Mouse (Mus musculus) embryo, embryonic 10 days (tissue): Measurements from ENCODE around the gene Csnka2ip.

Source experiments
- DNase-seq: peaks from one replicate; pipeline ENCODE4 v3.0.0-alpha.2; 2015; ENCODE audit warnings: low spot score

Gene Csnka2ip

DNA sequence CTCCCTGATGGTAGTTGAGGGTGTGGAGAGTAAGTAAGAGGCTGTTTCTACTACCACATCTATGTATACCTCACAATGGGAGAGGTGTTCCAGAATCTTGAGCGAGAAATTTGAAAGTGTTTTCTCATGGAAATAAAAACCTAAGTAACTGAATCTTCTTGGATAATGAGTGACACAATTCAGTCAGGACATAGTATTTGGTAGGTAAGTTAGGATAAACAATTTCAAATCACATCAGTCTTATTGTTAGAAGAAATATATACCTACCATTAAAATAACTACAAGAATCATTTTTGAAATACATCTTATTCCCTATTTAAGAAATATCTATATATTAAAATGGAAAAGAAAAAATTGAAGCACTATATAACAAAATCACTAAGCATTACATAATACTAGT lies at the start of gene Csnka2ip:
Gene Csnka2ip (minus strand): TSS at position 101 of the 400 bp plus-strand sequence.
- no peak for DNase-seq

DNA sequence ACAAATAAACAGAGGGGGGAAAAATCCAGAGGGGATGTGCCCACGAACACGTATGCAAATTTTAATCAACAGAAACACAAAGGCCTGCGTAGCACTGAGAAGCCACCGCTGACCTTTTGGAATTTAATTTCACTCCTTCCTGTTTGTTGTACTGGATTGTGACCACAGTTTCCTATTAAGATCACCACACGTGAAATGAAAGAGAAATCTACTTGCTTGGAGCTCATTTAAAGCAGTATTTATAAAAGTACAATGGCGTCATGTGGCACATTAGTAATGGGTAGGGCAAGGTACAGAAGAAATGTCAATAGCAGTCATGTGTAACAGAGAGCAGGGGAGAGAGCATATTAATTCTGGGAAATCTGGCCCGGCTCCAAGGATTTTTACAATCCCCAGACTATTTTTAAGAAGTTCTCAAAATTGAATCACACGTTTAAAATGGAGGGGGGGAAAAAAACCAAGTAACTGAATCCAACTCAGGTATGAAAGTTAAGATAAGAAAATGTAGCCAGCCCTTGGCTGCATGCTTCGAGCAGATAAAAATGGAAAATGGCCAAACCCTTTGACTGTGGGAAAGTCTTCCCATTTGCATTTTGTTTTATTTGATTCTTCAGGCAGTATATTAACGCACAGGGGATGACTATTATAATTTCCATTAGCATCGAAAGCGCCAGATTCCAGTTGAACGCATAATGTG lies 47.5 kb upstream of the Csnka2ip start:
- no peak for DNase-seq

DNA sequence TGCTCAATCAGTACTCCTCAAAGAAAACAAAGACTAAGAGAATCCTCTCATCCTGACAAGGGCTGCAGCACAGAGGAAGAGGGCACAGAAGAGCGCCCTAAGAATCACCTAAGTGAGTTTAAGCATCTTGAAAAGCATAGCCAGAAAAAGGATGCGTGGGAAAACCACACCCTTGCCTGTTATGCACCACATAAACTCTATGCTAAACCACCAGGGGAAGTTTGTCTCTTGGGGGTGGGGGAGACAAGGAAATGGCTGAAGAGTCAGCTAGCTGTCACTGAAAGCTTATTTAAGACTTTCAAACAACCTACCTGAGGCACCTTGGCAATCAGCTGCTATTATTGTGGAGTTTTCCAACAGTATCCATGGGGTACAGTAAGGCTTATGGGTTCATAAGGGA lies 45.6 kb upstream of the Csnka2ip start:
- DNase-seq: no peak

DNA sequence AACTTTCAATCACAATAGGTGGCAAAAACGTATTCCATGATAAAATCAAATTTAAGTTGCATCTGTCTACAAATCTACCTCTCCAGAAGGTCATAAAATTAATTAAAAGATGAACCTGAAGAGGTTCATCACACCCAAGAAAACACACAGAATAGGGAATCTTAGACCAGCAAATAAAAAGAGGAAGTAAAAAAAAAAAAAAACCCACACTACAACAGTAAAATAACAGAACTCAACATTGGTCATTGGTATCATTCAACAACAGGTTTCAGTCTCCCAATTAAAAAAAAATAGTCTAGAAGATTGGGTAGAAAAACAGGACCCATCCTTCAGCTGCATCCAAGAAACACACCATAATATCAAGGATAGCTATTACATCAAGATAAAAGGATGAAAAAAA lies 32.9 kb upstream of the Csnka2ip start:
- no peak for DNase-seq

DNA sequence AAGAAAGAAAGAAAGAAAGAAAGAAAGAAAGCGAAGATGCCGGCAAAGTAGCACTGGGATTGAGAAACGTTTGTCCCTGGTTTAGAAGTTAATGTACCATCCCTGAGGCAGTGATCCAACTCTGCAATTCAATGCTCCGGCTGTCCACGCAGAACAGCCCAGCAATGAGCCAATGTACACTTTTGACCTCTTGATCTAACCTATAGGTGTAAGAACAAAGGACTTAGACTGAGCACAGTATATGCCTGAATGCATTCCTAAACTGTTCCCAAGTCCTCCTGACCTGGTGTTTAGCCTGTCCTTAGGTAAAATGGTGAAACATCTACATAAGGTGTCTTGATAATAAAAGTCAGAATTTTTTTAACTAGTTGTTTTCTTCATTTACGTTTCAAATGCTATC lies 17.9 kb upstream of the Csnka2ip start:
- DNase-seq: no peak

DNA sequence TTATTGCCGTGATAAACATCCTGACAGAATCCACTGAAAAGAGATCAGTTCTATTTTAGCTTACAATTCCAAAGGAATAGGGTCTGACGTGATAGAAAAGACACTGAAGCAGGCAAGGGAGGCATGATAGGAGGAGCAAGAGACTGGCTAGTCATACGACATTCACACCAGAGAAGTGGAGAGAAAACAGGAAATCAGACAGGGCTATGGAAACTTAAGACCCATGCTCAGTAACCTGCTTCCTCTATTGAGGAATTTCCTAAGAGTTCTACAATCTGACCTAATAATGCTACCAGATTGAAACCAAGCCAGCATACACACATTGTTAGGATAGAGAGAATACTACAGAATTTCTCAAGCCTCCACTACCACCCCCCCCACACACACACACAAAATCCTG lies 12.4 kb upstream of the Csnka2ip start:
- DNase-seq: no peak

DNA sequence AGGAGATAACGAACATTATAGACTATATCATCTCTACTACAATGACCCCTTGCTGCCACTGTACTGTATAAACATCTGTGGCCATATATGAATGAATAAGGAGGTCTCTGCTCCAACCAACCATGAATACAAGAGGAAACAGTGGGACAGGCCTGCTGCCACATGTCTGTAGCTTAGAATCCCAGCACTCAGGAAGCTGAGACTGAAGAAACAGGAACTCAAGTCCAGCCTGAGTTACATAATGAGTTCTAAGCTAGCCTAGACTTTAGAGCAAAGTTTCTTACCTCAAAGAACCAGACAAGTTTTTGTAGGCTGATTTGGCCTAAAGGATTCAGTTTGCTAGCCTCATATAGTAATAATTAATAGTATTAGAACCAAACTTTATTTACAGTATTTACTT lies 5.6 kb upstream of the Csnka2ip start:
- no peak for DNase-seq

DNA sequence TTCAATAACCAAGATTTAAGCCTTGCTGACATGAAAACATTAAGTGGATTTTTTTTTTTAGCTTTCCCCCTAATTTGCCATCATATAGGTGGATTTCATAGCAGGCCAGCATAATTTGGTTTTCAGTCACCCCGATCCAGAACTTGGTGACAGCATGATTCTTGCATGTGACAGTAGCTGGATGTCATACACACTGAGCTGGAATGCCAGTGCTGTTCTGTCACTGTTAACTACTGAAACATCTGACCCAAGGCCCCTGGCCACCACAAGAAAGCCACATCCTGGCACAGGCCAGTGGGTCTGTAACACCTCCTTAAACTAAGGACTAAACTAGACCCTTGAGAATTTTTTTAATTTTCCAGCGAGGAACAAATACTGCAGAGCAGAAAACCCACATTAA lies 15.4 kb downstream of the Csnka2ip start:
- no peak for DNase-seq

DNA sequence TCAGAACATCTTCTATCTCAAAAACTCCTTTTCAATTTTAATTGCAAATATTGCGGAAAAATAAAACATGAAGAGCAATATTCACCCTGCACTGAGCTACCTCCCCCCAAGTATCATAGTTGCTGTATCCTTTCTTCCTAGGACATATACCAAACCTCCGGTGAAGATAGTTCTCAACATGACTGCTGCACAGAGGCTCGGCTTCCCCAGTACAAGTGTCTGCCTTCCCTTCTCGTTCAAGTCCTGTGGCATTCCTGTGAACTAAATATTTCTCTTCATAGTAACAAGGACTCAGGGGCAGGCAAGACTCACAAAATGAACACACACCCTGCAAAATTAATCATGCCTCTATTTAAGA lies 16.0 kb downstream of the Csnka2ip start:
- DNase-seq: no peak

DNA sequence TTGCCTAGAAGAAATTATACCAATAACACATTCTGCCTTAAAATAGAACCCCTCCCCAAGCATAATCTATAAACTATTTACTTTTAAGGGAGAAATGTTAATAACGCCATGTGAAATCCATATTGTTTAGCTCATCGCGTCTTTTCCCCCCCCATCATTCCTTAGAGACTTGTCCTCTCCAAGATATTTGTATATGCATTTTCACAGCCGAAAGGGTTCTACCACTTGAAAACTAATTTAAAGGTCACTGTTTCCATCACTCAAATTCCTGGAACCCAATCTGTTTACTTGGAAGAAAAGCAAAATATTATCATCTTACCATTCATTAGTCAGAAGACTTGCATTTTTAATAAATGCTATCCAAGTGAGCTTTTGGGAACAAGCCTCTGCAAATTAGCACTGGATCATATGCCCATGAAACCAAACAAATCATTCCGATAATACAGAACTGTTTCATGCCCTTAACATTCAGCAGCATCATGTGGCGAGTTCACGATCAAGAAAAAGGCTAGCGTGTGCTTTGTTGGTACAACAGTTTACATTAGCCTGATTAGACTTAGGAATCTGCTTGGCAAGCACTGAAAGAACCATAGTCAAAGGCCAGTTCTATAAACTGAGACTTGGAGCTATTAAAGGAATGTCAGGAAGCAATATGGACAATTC lies 16.5 kb downstream of the Csnka2ip start:
- DNase-seq: no peak

DNA sequence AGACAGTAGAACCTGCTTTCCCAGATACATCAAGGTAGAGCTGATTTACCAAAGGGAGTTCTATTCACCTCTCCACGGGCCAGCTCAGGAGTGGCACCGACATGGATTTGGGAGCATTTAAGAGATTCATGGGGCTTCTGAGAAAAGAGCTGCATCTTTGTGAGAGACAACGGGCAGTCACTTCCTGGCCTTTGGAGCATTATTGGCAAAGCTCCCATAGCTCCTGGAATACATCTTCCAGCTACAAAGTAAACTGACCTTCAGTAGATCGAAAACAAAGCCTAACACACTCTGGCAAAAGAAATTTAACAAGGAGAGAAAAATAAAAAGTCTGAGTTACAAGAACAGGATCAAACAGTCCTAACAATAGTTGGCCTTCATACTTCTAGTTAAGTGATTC lies 17.6 kb downstream of the Csnka2ip start:
- no peak for DNase-seq

DNA sequence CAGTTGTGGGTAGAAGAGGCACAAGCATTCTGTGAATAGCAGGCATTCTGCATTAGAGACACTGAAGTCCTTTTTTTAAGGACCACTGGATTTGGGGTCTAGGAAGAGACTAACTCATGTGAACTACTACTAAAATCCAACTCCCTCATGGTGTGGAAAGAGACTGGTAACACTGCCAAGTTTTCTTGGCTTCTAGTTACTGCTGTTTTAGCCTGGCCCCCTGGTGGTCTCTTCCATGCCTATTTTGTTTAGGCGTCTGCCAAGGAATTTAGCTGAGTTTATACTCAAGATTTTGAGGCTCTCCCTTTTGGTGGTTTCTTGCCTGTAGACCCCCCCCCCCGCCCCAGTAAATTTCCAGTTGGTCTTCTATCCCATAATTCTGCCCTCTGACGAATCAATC lies 18.8 kb downstream of the Csnka2ip start:
- no peak for DNase-seq

DNA sequence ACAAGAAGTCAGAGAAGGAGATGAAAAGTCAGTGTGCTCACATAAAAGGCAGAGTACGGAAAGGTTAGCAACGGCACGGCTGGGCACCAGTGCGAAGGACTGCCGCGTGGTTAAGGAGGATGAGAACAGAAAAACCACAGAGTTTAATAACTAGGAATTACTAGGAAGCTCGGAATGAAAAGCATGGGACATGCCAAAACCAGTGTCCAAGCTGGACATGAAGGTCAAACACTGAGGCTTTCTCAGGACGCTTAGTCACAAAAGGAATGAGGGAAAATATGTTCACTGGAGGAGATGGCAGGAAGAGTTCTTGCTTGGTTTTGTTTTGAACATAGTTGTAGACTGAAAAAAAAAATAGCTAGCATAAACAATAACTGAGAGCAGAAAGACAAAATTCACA lies 32.7 kb downstream of the Csnka2ip start:
- DNase-seq: no peak

DNA sequence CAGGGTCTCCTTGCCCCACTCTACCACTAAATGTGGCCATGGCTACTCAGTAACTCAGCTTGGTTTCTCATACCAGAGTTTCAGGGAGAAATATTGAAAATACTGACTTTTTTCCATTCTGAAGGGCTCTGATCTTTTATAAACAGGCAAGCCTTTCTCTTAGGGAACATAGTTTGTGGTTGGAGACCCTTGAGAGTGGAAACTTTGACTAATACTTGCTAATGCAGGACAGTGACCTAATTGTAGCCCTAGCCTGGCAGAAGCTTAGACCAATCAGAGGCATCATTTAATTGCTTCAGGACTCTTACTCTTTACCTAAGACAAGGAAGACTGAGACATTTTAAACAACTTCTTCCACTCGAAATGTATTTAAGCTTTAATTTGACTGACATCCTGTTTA lies 39.1 kb downstream of the Csnka2ip start:
- no peak for DNase-seq

DNA sequence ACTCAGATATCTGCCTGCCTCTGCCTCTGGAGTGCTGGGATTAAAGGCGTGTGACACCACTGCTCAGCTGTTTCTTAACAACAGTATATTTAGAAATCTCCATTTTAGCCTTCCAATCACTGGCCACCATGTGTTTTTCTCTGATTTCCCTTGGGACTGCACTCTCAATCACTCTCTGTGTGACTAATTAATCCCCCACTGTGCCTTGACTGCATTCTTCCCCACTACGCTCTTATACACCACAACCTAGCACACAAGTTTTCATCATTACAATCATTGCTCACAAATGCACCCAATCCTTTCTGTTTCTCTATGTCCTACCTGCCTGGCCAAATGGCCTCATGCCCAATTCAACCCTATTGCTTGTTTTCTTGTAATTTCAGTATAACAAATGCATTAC lies 43.7 kb downstream of the Csnka2ip start:
- no peak for DNase-seq

DNA sequence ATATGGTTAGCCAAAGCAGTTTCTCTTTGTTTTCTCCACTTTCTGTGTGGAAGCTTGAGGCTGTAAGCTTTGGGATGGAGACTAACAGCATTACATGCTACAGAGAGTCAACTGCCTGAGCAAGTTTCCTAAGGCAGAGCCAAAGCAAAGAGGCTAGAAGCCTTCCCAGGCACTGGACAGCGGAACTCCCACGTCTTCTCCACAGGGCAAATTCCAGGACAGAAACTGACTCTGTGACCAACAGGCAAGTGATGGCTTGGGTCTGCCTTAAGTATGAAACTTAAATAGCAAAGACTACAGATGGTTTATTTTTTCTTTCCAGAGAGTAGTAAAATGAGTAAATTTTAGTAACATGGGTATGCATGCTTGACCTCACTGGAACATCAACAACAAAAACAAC lies 75.3 kb downstream of the Csnka2ip start:
- no peak for DNase-seq

DNA sequence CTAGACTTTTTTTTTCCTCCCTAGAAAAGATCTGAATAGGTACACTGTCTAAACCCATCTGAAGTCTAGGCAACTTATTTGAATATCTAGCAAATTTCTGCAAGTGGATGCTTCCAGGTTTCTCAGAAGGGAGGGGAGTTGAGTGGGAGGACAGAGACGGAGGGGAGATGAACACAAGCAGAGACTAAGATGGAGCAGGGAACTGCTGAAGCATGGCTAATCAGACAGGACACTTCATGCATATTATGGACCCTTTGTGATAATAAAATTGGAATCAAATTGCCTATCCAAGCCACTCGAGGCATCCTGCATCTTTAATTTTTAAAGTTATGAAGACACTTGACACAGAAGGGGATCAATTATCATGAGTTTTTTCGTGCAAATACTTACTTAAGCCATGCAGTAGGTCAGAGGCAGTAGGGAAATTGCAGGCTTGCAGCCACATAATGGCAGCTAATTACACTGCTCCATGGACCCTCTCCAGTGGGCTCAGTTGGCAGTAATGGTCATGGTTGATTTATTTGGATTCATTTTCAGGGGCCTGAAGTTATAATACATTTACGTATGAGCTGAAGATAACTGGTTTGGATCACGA lies 78.1 kb downstream of the Csnka2ip start:
- no peak for DNase-seq

DNA sequence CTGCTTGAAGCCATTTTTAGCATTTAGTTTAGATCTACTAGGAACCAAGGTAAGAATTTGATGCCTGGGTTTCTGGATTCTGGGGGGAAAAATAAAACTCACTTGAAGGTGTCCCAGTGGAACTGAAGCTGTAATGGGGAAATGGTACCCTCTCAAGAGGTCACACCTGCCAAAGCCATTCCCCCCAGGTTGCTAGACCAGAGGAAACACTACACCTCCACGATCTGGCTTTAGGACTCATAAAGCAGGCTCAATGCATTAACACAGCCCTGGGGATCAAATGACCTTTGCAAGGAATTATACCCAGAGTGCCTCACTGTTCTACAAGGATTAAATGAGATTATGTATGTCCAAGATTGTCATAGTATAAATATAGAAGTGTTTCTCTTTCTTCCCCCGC lies 88.8 kb downstream of the Csnka2ip start:
- DNase-seq: no peak
